Mouse (Mus musculus): ENCODE data around the gene Stxbp3.
A peak's percentile ranks its signal among the peaks of the same experiment; 100 is the strongest.
"Not testable (repeated sequence)": the region's sequence is repeated elsewhere in the genome, so short reads cannot be mapped to it uniquely, and the experiment has no call there.

The Stxbp3 gene

GRCm38 (mm10) chr3:108840000-108840715, at the start of gene Stxbp3:
Gene Stxbp3, minus strand, starts transcription at chr3:108840526.
- DNase-seq (ENCODE audit: low spot score in 2 of 2), result peak; percentile 95 to 99

GRCm38 (mm10) chr3:108889908-108890307, 49.6 kb upstream of the Stxbp3 start, which contains the start of gene Fndc7:
Gene Fndc7, minus strand, starts transcription at chr3:108890008.
- DNase-seq (ENCODE audit: low spot score in 2 of 2), result no peak

GRCm38 (mm10) chr3:108887618-108887975, 47.3 kb upstream of the Stxbp3 start:
- DNase-seq (ENCODE audit: low spot score in 2 of 2), result no peak

- no peak for DNase-seq (ENCODE audit: low spot score in 2 of 2)
These were observed 46.8 kb upstream of the Stxbp3 start for GRCm38 (mm10) chr3:108886934-108887617.

- DNase-seq (ENCODE audit: low spot score in 2 of 2), result no peak
These were observed 45.6 kb upstream of the Stxbp3 start for GRCm38 (mm10) chr3:108885686-108886530.

- DNase-seq (ENCODE audit: low spot score in 2 of 2), result no peak
These were observed 44.5 kb upstream of the Stxbp3 start for GRCm38 (mm10) chr3:108884706-108885289.

- DNase-seq (ENCODE audit: low spot score in 2 of 2), result no peak
These were observed 42.7 kb upstream of the Stxbp3 start for GRCm38 (mm10) chr3:108883067-108883466.

GRCm38 (mm10) chr3:108881873-108882272, 41.5 kb upstream of the Stxbp3 start:
- peak in 1 of 2 experiments; percentile 37 for DNase-seq (ENCODE audit: low spot score in 2 of 2)

- DNase-seq (ENCODE audit: low spot score in 2 of 2), result peak in 1 of 2 experiments; percentile 38
These were observed 40.5 kb upstream of the Stxbp3 start for GRCm38 (mm10) chr3:108880544-108881507.

- DNase-seq (ENCODE audit: low spot score in 2 of 2), result no peak
These were observed 39.6 kb upstream of the Stxbp3 start for GRCm38 (mm10) chr3:108879836-108880435.

GRCm38 (mm10) chr3:108879129-108879528, 38.8 kb upstream of the Stxbp3 start:
- DNase-seq (ENCODE audit: low spot score in 2 of 2), result no peak

- no peak for DNase-seq (ENCODE audit: low spot score in 2 of 2)
These were observed 30.3 kb upstream of the Stxbp3 start for GRCm38 (mm10) chr3:108870631-108871030.

GRCm38 (mm10) chr3:108867449-108867848, 27.1 kb upstream of the Stxbp3 start:
- DNase-seq (ENCODE audit: low spot score in 2 of 2), result no peak

GRCm38 (mm10) chr3:108865676-108866075, 25.4 kb upstream of the Stxbp3 start:
- no peak for DNase-seq (ENCODE audit: low spot score in 2 of 2)

GRCm38 (mm10) chr3:108865129-108865528, 24.8 kb upstream of the Stxbp3 start:
- no peak for DNase-seq (ENCODE audit: low spot score in 2 of 2)

GRCm38 (mm10) chr3:108863091-108863490, 22.8 kb upstream of the Stxbp3 start:
- no peak for DNase-seq (ENCODE audit: low spot score in 2 of 2)

GRCm38 (mm10) chr3:108862282-108862681, 22.0 kb upstream of the Stxbp3 start:
- not testable (repeated sequence) for DNase-seq (ENCODE audit: low spot score in 2 of 2)

- DNase-seq (ENCODE audit: low spot score in 2 of 2), result no peak
These were observed 20.5 kb upstream of the Stxbp3 start for GRCm38 (mm10) chr3:108860786-108861185.

GRCm38 (mm10) chr3:108858231-108858770, 18.0 kb upstream of the Stxbp3 start:
- DNase-seq (ENCODE audit: low spot score in 2 of 2), result no peak

GRCm38 (mm10) chr3:108857714-108858113, 17.4 kb upstream of the Stxbp3 start:
- no peak for DNase-seq (ENCODE audit: low spot score in 2 of 2)
